Mouse (Mus musculus): ENCODE measurements around the gene Sstr5.

DNA sequence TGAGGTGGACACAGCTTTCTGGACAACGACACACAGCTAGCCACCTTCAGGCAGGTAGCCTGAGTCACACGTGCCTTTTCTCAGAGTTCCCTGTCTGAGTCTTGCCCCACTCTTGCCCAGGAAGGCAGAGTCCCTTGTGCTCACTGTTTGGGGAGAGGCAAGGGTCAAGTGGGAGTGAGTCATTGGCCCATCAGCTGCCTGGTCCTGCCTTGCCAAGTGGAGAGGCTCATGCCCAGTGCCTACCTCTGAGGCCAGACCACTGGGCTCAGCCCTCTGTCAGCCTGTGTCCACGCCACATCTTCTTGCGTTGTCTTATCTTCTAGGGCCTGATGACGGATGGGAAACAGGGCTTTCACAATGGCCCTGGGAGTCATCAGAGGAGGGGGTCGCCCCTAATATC, 29.3 kb downstream of the Sstr5 start:
- TF ChIP-seq CTCF (IDR thresholded peaks at IDR 0.05) (no peak), EP300 (IDR thresholded peaks at IDR 0.05) (no peak)

All from lung, postnatal 0 days (tissue).